Mouse (Mus musculus) liver, embryonic 16.5 days (tissue): ENCODE data around the gene Selenbp2. TPM values are rescaled to one million over a fixed set of nuclear protein-coding genes. Genes with fewer than 3 reads are reported as not detected.
"Not testable (repeated sequence)": the region's sequence is repeated elsewhere in the genome, so short reads cannot be mapped to it uniquely, and the experiment has no call there.

Source experiments
- ATAC-seq: fragments of 200-750 bp; cut with Nextera tagmentation; 2 replicates; pipeline ENCODE4 v1.8.0; 2017; ENCODE audit warnings: low read depth, mild to moderate bottlenecking, moderate number of reproducible peaks, moderate library complexity
- H3K27ac ChIP-seq: fragments of 300-500 bp; sonication (generic); 2 replicates; pipeline ENCODE4 v1.5.1; 2014; ENCODE audit warnings: mild to moderate bottlenecking, low read length
- H3K27me3 ChIP-seq: fragments of 300-500 bp; sonication (generic); 2 replicates; pipeline ENCODE4 v1.6.1; 2014; ENCODE audit warnings: low read depth, low read length, mixed read lengths; ENCODE audit not compliant: control insufficient read depth, insufficient read depth
- H3K36me3 ChIP-seq: fragments of 300-500 bp; sonication (generic); 2 replicates; pipeline ENCODE4 v1.6.1; 2014; ENCODE audit warnings: mild to moderate bottlenecking; ENCODE audit not compliant: control insufficient read depth, insufficient read depth
- H3K4me1 ChIP-seq: fragments of 300-500 bp; sonication (generic); 2 replicates; pipeline ENCODE4 v1.6.1; 2014; ENCODE audit warnings: low read depth, low read length, mixed read lengths; ENCODE audit not compliant: control insufficient read depth
- H3K4me2 ChIP-seq: fragments of 300-500 bp; sonication (generic); 2 replicates; pipeline ENCODE4 v1.6.1; 2014; ENCODE audit warnings: low read depth, low read length, mixed read lengths
- H3K4me3 ChIP-seq: fragments of 300-500 bp; sonication (generic); 2 replicates; pipeline ENCODE4 v1.5.1; 2014; ENCODE audit warnings: low read depth, mild to moderate bottlenecking, low read length
- H3K9ac ChIP-seq: fragments of 300-500 bp; sonication (generic); 2 replicates; pipeline ENCODE4 v1.6.1; 2014; ENCODE audit warnings: low read depth, low read length
- H3K9me3 ChIP-seq: fragments of 300-500 bp; sonication (generic); replicated peaks from 2 replicates; pipeline ENCODE4 v1.6.1; 2016; ENCODE audit warnings: low read length; ENCODE audit not compliant: control insufficient read depth
- WGBS: fragments of 180-500 bp; shearing (Covaris S2); extraction: QIAGEN DNeasy Blood & Tissue Kit; methylation state at CpG from one replicate; pipeline ENCODE4 v1.1.7; 2014; ENCODE audit not compliant: insufficient replicate concordance; 5-methylcytosine and 5-hydroxymethylcytosine counted together
- polyA plus RNA-seq: library from polyadenylated mRNA; unstranded; fragments of >200 nt; fragmentation: Nextera tagmentation; extraction: Ambion mirVana; gene quantifications from 2 replicates; pipeline ENCODE4 v1.2.1, GENCODE M21; 2015

Selenbp2 gene
- polyA plus RNA-seq, 1 experiment from 2014 or later, result 115 TPM

GRCm38 (mm10) chr3:94689195-94689594, 4.2 kb upstream of the Selenbp2 start:
- H3K4me2 ChIP-seq, ATAC-seq, H3K36me3 ChIP-seq, H3K4me3 ChIP-seq, H3K27me3 ChIP-seq, H3K27ac ChIP-seq, H3K9me3 ChIP-seq, H3K9ac ChIP-seq: not testable (repeated sequence)
- peaks cover 17% of the 10 kb centered on the region for H3K4me1 ChIP-seq
- 25% methylated on average over 1 of the region's 1 CpGs for WGBS

GRCm38 (mm10) chr3:94690162-94690561, 3.2 kb upstream of the Selenbp2 start:
- 65% methylated on average over 6 of the region's 6 CpGs for WGBS
- not testable (repeated sequence) for H3K4me3 ChIP-seq, H3K36me3 ChIP-seq, H3K27me3 ChIP-seq, ATAC-seq, H3K4me2 ChIP-seq, H3K9ac ChIP-seq, H3K9me3 ChIP-seq
- peaks cover 17% of the 10 kb centered on the region for H3K4me1 ChIP-seq
- H3K27ac ChIP-seq, result peak overlapping the region; percentile 29; the same call in 1 of the 2 replicates

GRCm38 (mm10) chr3:94690616-94691247, 2.6 kb upstream of the Selenbp2 start:
- peak overlapping the region; percentile 29; the same call in 1 of the 2 replicates for H3K27ac ChIP-seq
- no peaks in the 10 kb centered on the region for H3K36me3 ChIP-seq
- no peak overlapping the region for H3K4me3 ChIP-seq
- peaks cover 15% of the 10 kb centered on the region for H3K4me1 ChIP-seq
- no peaks in the 10 kb centered on the region for H3K9me3 ChIP-seq
- no peak overlapping the region for H3K4me2 ChIP-seq
- peak; percentile 22; the same call in 1 of the 2 replicates for ATAC-seq
- H3K27me3 ChIP-seq, result no peaks in the 10 kb centered on the region
- no peak overlapping the region for H3K9ac ChIP-seq

- not testable (repeated sequence) for H3K9ac ChIP-seq, H3K4me2 ChIP-seq
Observed at GRCm38 (mm10) chr3:94691694-94692093, 1.7 kb upstream of the Selenbp2 start.

GRCm38 (mm10) chr3:94693874-94694273, 518 bp downstream of the Selenbp2 start:
- peaks cover 11% of the 10 kb centered on the region for H3K4me1 ChIP-seq
- WGBS, result 38% methylated on average over 5 of the region's 8 CpGs
- H3K9ac ChIP-seq, H3K9me3 ChIP-seq, ATAC-seq, H3K4me3 ChIP-seq, H3K36me3 ChIP-seq, H3K27me3 ChIP-seq: not testable (repeated sequence)
- peak overlapping the region; percentile 41; the same call in 1 of the 2 replicates for H3K27ac ChIP-seq
- H3K4me2 ChIP-seq, result 0 out of 2 replicates have a peak overlapping the region, but pooled peaks have one; percentile 11

More at GRCm38 (mm10) chr3:94691694-94692093, 1.7 kb upstream of the Selenbp2 start:
- H3K27ac ChIP-seq, H3K27me3 ChIP-seq, H3K9me3 ChIP-seq, H3K36me3 ChIP-seq, H3K4me3 ChIP-seq, ATAC-seq: not testable (repeated sequence)
- H3K4me1 ChIP-seq, result peaks cover 16% of the 10 kb centered on the region
- WGBS, result 67% methylated on average over 4 of the region's 4 CpGs

- H3K4me2 ChIP-seq, H3K36me3 ChIP-seq, H3K9me3 ChIP-seq, H3K4me3 ChIP-seq, H3K27ac ChIP-seq, H3K9ac ChIP-seq, ATAC-seq, H3K27me3 ChIP-seq: not testable (repeated sequence)
- peaks cover 11% of the 10 kb centered on the region for H3K4me1 ChIP-seq
- 61% methylated on average over 6 of the region's 6 CpGs for WGBS
Observed at GRCm38 (mm10) chr3:94695591-94695990, 2.2 kb downstream of the Selenbp2 start.

GRCm38 (mm10) chr3:94696257-94696656, 2.9 kb downstream of the Selenbp2 start:
- not testable (repeated sequence) for H3K4me2 ChIP-seq, H3K9ac ChIP-seq, H3K9me3 ChIP-seq, H3K27me3 ChIP-seq, H3K36me3 ChIP-seq, H3K27ac ChIP-seq, H3K4me3 ChIP-seq, H3K4me1 ChIP-seq
- ATAC-seq, result peak; percentile 41; the same call in 1 of the 2 replicates
- WGBS, result 44% methylated on average over 4 of the region's 4 CpGs

GRCm38 (mm10) chr3:94702163-94702810, 8.9 kb downstream of the Selenbp2 start:
- H3K27me3 ChIP-seq, H3K4me1 ChIP-seq, H3K4me3 ChIP-seq, H3K9me3 ChIP-seq, H3K36me3 ChIP-seq: not testable (repeated sequence)
- Histone ChIP-seq H3K4me2 (peak overlapping the region; percentile 44), H3K27ac (peak overlapping the region; percentile 84), H3K9ac (peak overlapping the region; percentile 3)
- peak; percentile 98 for ATAC-seq
- 34% methylated on average over 7 of the region's 7 CpGs for WGBS

GRCm38 (mm10) chr3:94702856-94703255, 9.5 kb downstream of the Selenbp2 start:
- Histone ChIP-seq H3K4me2 (peak overlapping the region; percentile 44), H3K9me3 (no peaks in the 10 kb centered on the region), H3K36me3 (no peaks in the 10 kb centered on the region), H3K27ac (peak overlapping the region; percentile 84), H3K4me1 (peaks cover 7% of the 10 kb centered on the region), H3K27me3 (no peaks in the 10 kb centered on the region), H3K9ac (peak overlapping the region; percentile 3), H3K4me3 (no peak overlapping the region)
- WGBS, result 50% methylated on average over 3 of the region's 3 CpGs
- peak; percentile 28 for ATAC-seq
